Mouse (Mus musculus) heart, embryonic 14.5 days (tissue): ENCODE measurements around the gene Trim15. TPM values are rescaled to one million over a fixed set of nuclear protein-coding genes. Genes with fewer than 3 reads are reported as not detected.

Experiments
- ATAC-seq: fragments of 200-750 bp; cut with Nextera tagmentation; 2 replicates; pipeline ENCODE4 v1.8.0; 2017; ENCODE audit warnings: low read depth, moderate TSS enrichment; ENCODE audit not compliant: insufficient number of reproducible peaks, insufficient read depth, low FRiP score
- H3K27ac ChIP-seq, 2 experiments: fragments of 200-500 bp in 1 of 2; fragments of 300-500 bp in 1 of 2; sonication (generic) in 1 of 2; replicated peaks in 1 of 2; 2 replicates each; pipeline ENCODE4 v1.5.1; 2012 to 2014; ENCODE audit warnings: low read depth in 2 of 2, low read length in 2 of 2, control low read depth in 1 of 2, mild to moderate bottlenecking in 1 of 2, mixed read lengths in 1 of 2; ENCODE audit not compliant: control insufficient read depth in 1 of 2, insufficient read depth in 1 of 2
- H3K27me3 ChIP-seq: fragments of 300-500 bp; sonication (generic); 2 replicates; pipeline ENCODE4 v1.6.1; 2014; ENCODE audit warnings: mild to moderate bottlenecking, low read length, control low read depth; ENCODE audit not compliant: control insufficient read depth, insufficient read depth
- H3K36me3 ChIP-seq: fragments of 300-500 bp; sonication (generic); 2 replicates; pipeline ENCODE4 v1.6.1; 2014; ENCODE audit warnings: mild to moderate bottlenecking, control low read depth, low read length, mixed read lengths; ENCODE audit not compliant: control insufficient read depth, insufficient read depth
- H3K4me1 ChIP-seq, 2 experiments: fragments of 200-500 bp in 1 of 2; fragments of 300-500 bp in 1 of 2; sonication (generic) in 1 of 2; 2 replicates each; pipeline ENCODE4 v1.6.1; 2012 to 2014; ENCODE audit warnings: low read length in 2 of 2, control low read depth in 1 of 2, mixed read lengths in 1 of 2; ENCODE audit not compliant: control insufficient read depth in 2 of 2, insufficient read depth in 2 of 2
- H3K4me2 ChIP-seq: fragments of 300-500 bp; sonication (generic); 2 replicates; pipeline ENCODE4 v1.6.1; 2014; ENCODE audit warnings: mild to moderate bottlenecking, low read length
- H3K4me3 ChIP-seq, 2 experiments: fragments of 200-500 bp in 1 of 2; fragments of 300-500 bp in 1 of 2; sonication (generic) in 1 of 2; 2 replicates each; pipeline ENCODE4 v1.5.1; 2012 to 2014; ENCODE audit warnings: low read length in 2 of 2, mild to moderate bottlenecking in 2 of 2, control low read depth in 1 of 2, low read depth in 1 of 2, moderate library complexity in 1 of 2; ENCODE audit not compliant: control insufficient read depth in 1 of 2, insufficient read depth in 1 of 2
- H3K9ac ChIP-seq: fragments of 300-500 bp; sonication (generic); 2 replicates; pipeline ENCODE4 v1.6.1; 2014; ENCODE audit warnings: mild to moderate bottlenecking, low read length
- H3K9me3 ChIP-seq: fragments of 300-500 bp; sonication (generic); 2 replicates; pipeline ENCODE4 v1.6.1; 2016; ENCODE audit warnings: low read length, control low read depth; ENCODE audit not compliant: control insufficient read depth
- WGBS: fragments of 180-500 bp; shearing (Covaris S2); extraction: QIAGEN DNeasy Blood & Tissue Kit; methylation state at CpG from one replicate; pipeline ENCODE4 v1.1.7; 2014; 5-methylcytosine and 5-hydroxymethylcytosine counted together
- polyA plus RNA-seq: library from polyadenylated mRNA; unstranded; fragments of >200 nt; fragmentation: Nextera tagmentation; extraction: Ambion mirVana; gene quantifications from 2 replicates; pipeline ENCODE4 v1.2.1, GENCODE M21; 2014

The Trim15 gene
- polyA plus RNA-seq, result 0.19 TPM in 1 of 2 replicates, not detected in the other

DNA sequence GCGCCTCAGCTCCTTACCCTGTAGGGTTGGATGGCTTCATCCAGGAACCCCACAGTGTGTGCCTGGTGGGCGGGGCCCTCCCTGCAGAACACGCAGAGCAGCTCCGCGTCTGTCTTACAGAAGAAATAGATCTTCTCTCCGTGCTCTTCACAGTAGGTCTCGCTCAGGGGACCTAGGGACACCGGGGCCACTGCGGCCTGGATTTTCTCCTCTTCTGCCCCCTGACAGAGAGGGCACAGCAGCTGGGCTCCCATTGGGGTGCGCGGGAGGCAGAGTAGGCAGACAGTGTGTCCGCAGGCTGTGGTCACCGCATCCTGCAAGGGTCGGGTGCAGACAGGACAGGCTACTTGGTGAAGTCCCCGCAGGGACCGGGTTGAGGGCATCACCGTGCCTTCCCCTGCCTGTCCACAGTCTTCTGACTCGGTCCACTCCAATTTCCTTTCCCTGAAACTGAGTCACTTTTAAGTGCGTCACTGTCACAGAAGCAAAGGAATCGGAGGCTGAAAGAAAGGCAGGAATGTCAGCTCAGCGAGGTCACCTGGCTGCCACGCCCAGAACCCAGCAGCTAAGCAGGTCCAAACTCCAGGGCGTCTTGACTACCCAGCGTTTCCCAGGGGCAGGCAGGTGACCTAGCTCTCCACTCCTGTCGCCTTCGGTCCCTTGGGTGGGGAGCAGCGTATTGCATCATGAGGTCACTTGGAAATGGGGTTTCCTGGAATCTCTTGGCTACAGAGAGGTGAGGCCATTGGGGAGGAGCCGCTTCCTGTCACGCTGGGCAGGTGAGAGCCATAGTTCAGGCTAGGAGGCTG, at the start of gene Trim15:
TSS of gene Trim15 (minus strand) at position 492 of the 809 bp plus-strand sequence.
- H3K27me3 ChIP-seq, result peaks cover 28% of the 10 kb centered on the region
- peaks cover 2 to 7% of the 10 kb centered on the region in 2 experiments; a peak in 1 of 4 replicates for H3K4me1 ChIP-seq
- WGBS, result 13% methylated on average over 29 of the region's 29 CpGs
- H3K4me3 ChIP-seq, result peak within 1 kb of the TSS in 1 of 2 experiments; percentile 20; a peak in 2 of 4 replicates
- no peak within 1 kb of the TSS for H3K27ac ChIP-seq
- H3K36me3 ChIP-seq, result no peaks in the 10 kb centered on the region
- peak within 1 kb of the TSS; percentile 44 for H3K4me2 ChIP-seq
- 0 out of 2 replicates have a peak, but pooled peaks have one; percentile 31 for ATAC-seq
- H3K9me3 ChIP-seq, result no peaks in the 10 kb centered on the region
- no peak within 1 kb of the TSS for H3K9ac ChIP-seq

GRCm38 (mm10) chr17:36915076-36915475, 48.1 kb upstream of the Trim15 start:
- no peak overlapping the region for H3K4me2 ChIP-seq
- no peak overlapping the region for H3K27ac ChIP-seq
- no peak for ATAC-seq
- no peaks in the 10 kb centered on the region for H3K9me3 ChIP-seq
- no peaks in the 10 kb centered on the region for H3K4me1 ChIP-seq
- H3K27me3 ChIP-seq, result peaks cover 6% of the 10 kb centered on the region; the same call in 1 of the 2 replicates
- WGBS, result 12% methylated on average over 9 of the region's 9 CpGs
- H3K4me3 ChIP-seq, result no peak overlapping the region
- H3K9ac ChIP-seq, result no peak overlapping the region
- H3K36me3 ChIP-seq, result no peaks in the 10 kb centered on the region

GRCm38 (mm10) chr17:36914108-36914507, 47.1 kb upstream of the Trim15 start:
- Histone ChIP-seq H3K36me3 (no peaks in the 10 kb centered on the region), H3K4me2 (no peak overlapping the region), H3K9ac (no peak overlapping the region), H3K27me3 (peaks cover 9% of the 10 kb centered on the region; the same call in 1 of the 2 replicates), H3K4me1 (no peaks in the 10 kb centered on the region), H3K27ac (no peak overlapping the region), H3K9me3 (no peaks in the 10 kb centered on the region), H3K4me3 (no peak overlapping the region)
- 19% methylated on average over 2 of the region's 2 CpGs for WGBS
- no peak for ATAC-seq

DNA sequence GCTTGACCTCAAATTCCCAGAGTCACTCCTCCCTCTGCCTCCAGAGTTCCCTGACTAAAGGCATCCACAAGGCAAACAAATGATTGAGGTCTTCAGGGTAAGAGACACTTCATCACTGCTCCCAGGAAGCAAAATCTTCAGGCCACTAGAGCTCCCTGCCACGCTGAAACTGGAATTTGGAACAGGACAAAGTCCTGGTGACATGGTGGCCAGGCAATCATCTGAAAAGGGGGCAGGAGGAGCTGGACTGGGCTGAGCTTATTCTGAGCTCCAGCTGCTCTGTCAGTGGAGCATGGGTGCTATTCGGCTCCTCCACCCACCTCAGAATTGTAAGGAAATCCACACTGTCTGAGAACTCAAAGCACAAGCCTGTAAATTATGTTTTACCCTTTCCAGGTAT, 45.0 kb upstream of the Trim15 start:
- no peaks in the 10 kb centered on the region for H3K9me3 ChIP-seq
- no peak for ATAC-seq
- no peak overlapping the region for H3K9ac ChIP-seq
- H3K4me3 ChIP-seq, result no peak overlapping the region
- H3K4me1 ChIP-seq, result no peaks in the 10 kb centered on the region
- WGBS, result 58% methylated on average over 2 of the region's 2 CpGs
- peaks cover 9% of the 10 kb centered on the region; the same call in 1 of the 2 replicates for H3K27me3 ChIP-seq
- no peaks in the 10 kb centered on the region for H3K36me3 ChIP-seq
- H3K27ac ChIP-seq, result no peak overlapping the region
- no peak overlapping the region for H3K4me2 ChIP-seq

DNA sequence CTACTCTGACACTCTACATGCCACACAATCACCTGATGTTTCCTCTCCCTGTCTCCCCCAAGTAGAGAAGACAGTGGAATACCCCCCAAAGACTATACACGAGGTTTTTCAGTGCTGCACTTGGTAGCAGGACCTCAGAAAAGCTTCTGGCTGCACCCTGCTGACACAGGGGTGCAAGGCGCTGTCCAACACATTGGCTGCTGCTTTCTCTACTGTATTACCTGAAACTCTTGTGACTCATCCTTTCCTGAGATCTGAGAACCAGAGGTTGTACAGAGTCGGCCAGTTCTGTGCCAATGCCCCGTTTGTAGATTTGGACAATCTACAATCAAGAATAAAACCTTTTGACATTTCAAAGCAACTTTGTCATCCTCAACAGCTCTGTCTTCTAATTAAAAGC, 42.8 kb upstream of the Trim15 start:
- no peak overlapping the region for H3K9ac ChIP-seq
- no peak for ATAC-seq
- H3K4me2 ChIP-seq, result no peak overlapping the region
- H3K4me1 ChIP-seq, result no peaks in the 10 kb centered on the region
- no peak overlapping the region for H3K27ac ChIP-seq
- no peaks in the 10 kb centered on the region for H3K36me3 ChIP-seq
- 33% methylated on average over 4 of the region's 4 CpGs for WGBS
- H3K27me3 ChIP-seq, result peaks cover 9% of the 10 kb centered on the region; the same call in 1 of the 2 replicates
- no peak overlapping the region for H3K4me3 ChIP-seq
- H3K9me3 ChIP-seq, result no peaks in the 10 kb centered on the region

DNA sequence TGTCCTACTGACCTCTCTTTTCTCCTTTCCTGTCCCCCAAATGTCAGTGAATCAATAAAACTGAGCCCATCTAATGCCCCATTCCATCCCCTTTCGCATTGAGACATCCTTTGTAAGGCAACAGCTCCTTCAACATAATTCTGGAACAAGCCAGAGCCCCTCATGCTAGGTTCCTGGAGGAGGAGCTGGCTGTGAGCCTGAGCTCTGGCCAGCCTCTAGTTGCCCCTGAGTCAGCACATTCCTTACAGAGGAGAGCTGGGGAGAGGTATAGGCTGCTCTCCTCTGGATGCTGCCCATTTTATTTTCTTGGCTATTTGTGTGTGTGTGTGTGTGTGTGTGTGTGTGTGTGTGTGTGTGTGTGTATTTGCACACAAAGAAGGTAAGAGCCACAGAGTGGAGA, 41.2 kb upstream of the Trim15 start:
- no peak overlapping the region for H3K9ac ChIP-seq
- no peak for ATAC-seq
- 26% methylated on average over 1 of the region's 1 CpGs for WGBS
- no peak overlapping the region for H3K4me2 ChIP-seq
- no peaks in the 10 kb centered on the region for H3K9me3 ChIP-seq
- H3K27ac ChIP-seq, result no peak overlapping the region
- no peak overlapping the region for H3K4me3 ChIP-seq
- peaks cover 9% of the 10 kb centered on the region; the same call in 1 of the 2 replicates for H3K27me3 ChIP-seq
- no peaks in the 10 kb centered on the region for H3K36me3 ChIP-seq
- no peaks in the 10 kb centered on the region for H3K4me1 ChIP-seq

- Histone ChIP-seq H3K27ac (no peak overlapping the region), H3K9ac (no peak overlapping the region), H3K4me3 (no peak overlapping the region), H3K9me3 (no peaks in the 10 kb centered on the region), H3K27me3 (no peaks in the 10 kb centered on the region), H3K36me3 (no peaks in the 10 kb centered on the region), H3K4me1 (no peaks in the 10 kb centered on the region), H3K4me2 (no peak overlapping the region)
- ATAC-seq, result no peak
- 62% methylated on average over 3 of the region's 3 CpGs for WGBS
Observed at GRCm38 (mm10) chr17:36903651-36904050, 36.6 kb upstream of the Trim15 start.
